Mouse (Mus musculus) ES-E14 (cell line): ENCODE data around the gene Rab7.

Source experiments
- CHD2 ChIP-seq: IDR thresholded peaks from 2 replicates; pipeline ENCODE4 v1.6.1; 2014; ENCODE audit warnings: mild to moderate bottlenecking, low read depth, low read length, inconsistent platforms
- HCFC1 ChIP-seq: IDR thresholded peaks from 2 replicates; pipeline ENCODE4 v1.6.1; 2012; ENCODE audit warnings: low read length, inconsistent platforms, borderline replicate concordance; ENCODE audit not compliant: insufficient read depth
- MAFK ChIP-seq: IDR thresholded peaks from 2 replicates; pipeline ENCODE4 v1.6.1; 2014; ENCODE audit warnings: mild to moderate bottlenecking, low read depth, low read length, inconsistent platforms; ENCODE audit not compliant: insufficient read depth
- ZC3H11A ChIP-seq: IDR thresholded peaks from 2 replicates; pipeline ENCODE4 v1.6.1; 2012; ENCODE audit warnings: low read depth, mild to moderate bottlenecking, inconsistent platforms, low read length, borderline replicate concordance
- ZNF384 ChIP-seq: IDR thresholded peaks from 2 replicates; pipeline ENCODE4 v1.6.1; 2012; ENCODE audit warnings: low read depth, low read length, inconsistent platforms

- TF ChIP-seq HCFC1 = no peak
- no peak for TF ChIP-seq ZNF384
- TF ChIP-seq ZC3H11A = no peak
- TF ChIP-seq MAFK = no peak
- TF ChIP-seq CHD2 = no peak
Observed at GRCm38 (mm10) chr6:88003439-88003838, 41.6 kb downstream of the Rab7 start.
